Mouse (Mus musculus): ENCODE data around the gene Rflnb. TPM values are rescaled to one million over a fixed set of nuclear protein-coding genes. Genes with fewer than 3 reads are reported as not detected.

Rflnb gene
- polyA plus RNA-seq, 1 experiment from 2014 or later, result 54.4 TPM

- Histone ChIP-seq H3K27me3 (replicated peaks; ENCODE audit: insufficient read depth, low read length) (no peaks in the 10 kb centered on the region), H3K4me1 (ENCODE audit: insufficient read depth, low read depth, low read length) (no peaks in the 10 kb centered on the region), H3K9me3 (ENCODE audit: low read length) (no peaks in the 10 kb centered on the region), H3K9ac (replicated peaks; ENCODE audit: low read depth) (no peak overlapping the region), H3K4me3 (ENCODE audit: low read depth, low read length) (no peak overlapping the region), H3K36me3 (ENCODE audit: insufficient read depth, low read length) (0 out of 2 replicates have a peak, but pooled peaks cover under 1% of the 10 kb centered on the region), H3K4me2 (replicated peaks; ENCODE audit: low read depth, low read length) (no peak overlapping the region), H3K27ac (ENCODE audit: low read length) (no peak overlapping the region)
- ATAC-seq (peak; percentile 87), DNase-seq (ENCODE audit: low spot score) (peak; percentile 77)
- TF ChIP-seq EP300 (IDR thresholded peaks at IDR 0.05), result peak; percentile 18; the same call in 1 of the 2 replicates
- TF ChIP-seq CTCF (IDR thresholded peaks at IDR 0.05), result no peak
- WGBS, result 40% methylated on average over 5 of the region's 5 CpGs
Measured at GRCm38 (mm10) chr11:76050967-76051512, 23.5 kb upstream of the Rflnb start.

- H3K9me3 ChIP-seq (ENCODE audit: low read length), result no peaks in the 10 kb centered on the region
- no peaks in the 10 kb centered on the region for H3K27me3 ChIP-seq (replicated peaks; ENCODE audit: insufficient read depth, low read length)
- no peaks in the 10 kb centered on the region for H3K4me1 ChIP-seq (ENCODE audit: insufficient read depth, low read depth, low read length)
- TF ChIP-seq CTCF (IDR thresholded peaks at IDR 0.05) (no peak), EP300 (IDR thresholded peaks at IDR 0.05) (no peak)
- H3K36me3 ChIP-seq (ENCODE audit: insufficient read depth, low read length), result 0 out of 2 replicates have a peak, but pooled peaks cover 4% of the 10 kb centered on the region
- DNase-seq (ENCODE audit: low spot score) (no peak), ATAC-seq (no peak)
- H3K4me3 ChIP-seq (ENCODE audit: low read depth, low read length), result no peak overlapping the region
- WGBS, result 37% methylated on average over 3 of the region's 3 CpGs
- H3K4me2 ChIP-seq (replicated peaks; ENCODE audit: low read depth, low read length), result no peak overlapping the region
- no peak overlapping the region for H3K27ac ChIP-seq (ENCODE audit: low read length)
- H3K9ac ChIP-seq (replicated peaks; ENCODE audit: low read depth), result no peak overlapping the region
Measured at GRCm38 (mm10) chr11:76050509-76050908, 22.9 kb upstream of the Rflnb start.

- DNase-seq (ENCODE audit: low spot score) (no peak), ATAC-seq (no peak)
- no peak overlapping the region for H3K27ac ChIP-seq (ENCODE audit: low read length)
- H3K36me3 ChIP-seq (ENCODE audit: insufficient read depth, low read length), result 0 out of 2 replicates have a peak, but pooled peaks cover 4% of the 10 kb centered on the region
- WGBS, result 62% methylated on average over 6 of the region's 6 CpGs
- no peak overlapping the region for H3K9ac ChIP-seq (replicated peaks; ENCODE audit: low read depth)
- no peaks in the 10 kb centered on the region for H3K9me3 ChIP-seq (ENCODE audit: low read length)
- H3K4me2 ChIP-seq (replicated peaks; ENCODE audit: low read depth, low read length), result no peak overlapping the region
- TF ChIP-seq CTCF (IDR thresholded peaks at IDR 0.05) (no peak), EP300 (IDR thresholded peaks at IDR 0.05) (no peak)
- H3K27me3 ChIP-seq (replicated peaks; ENCODE audit: insufficient read depth, low read length), result no peaks in the 10 kb centered on the region
- no peak overlapping the region for H3K4me3 ChIP-seq (ENCODE audit: low read depth, low read length)
- peaks cover 3% of the 10 kb centered on the region; the same call in 1 of the 2 replicates for H3K4me1 ChIP-seq (ENCODE audit: insufficient read depth, low read depth, low read length)
Measured at GRCm38 (mm10) chr11:76045367-76045766, 17.8 kb upstream of the Rflnb start.

- H3K36me3 ChIP-seq (ENCODE audit: insufficient read depth, low read length), result 0 out of 2 replicates have a peak, but pooled peaks cover 4% of the 10 kb centered on the region
- no peaks in the 10 kb centered on the region for H3K9me3 ChIP-seq (ENCODE audit: low read length)
- no peak overlapping the region for H3K4me3 ChIP-seq (ENCODE audit: low read depth, low read length)
- H3K9ac ChIP-seq (replicated peaks; ENCODE audit: low read depth), result no peak overlapping the region
- H3K4me2 ChIP-seq (replicated peaks; ENCODE audit: low read depth, low read length), result no peak overlapping the region
- ATAC-seq (no peak), DNase-seq (ENCODE audit: low spot score) (no peak)
- H3K4me1 ChIP-seq (ENCODE audit: insufficient read depth, low read depth, low read length), result peaks cover 3% of the 10 kb centered on the region; the same call in 1 of the 2 replicates
- no peak overlapping the region for H3K27ac ChIP-seq (ENCODE audit: low read length)
- TF ChIP-seq CTCF (IDR thresholded peaks at IDR 0.05), result no peak
- H3K27me3 ChIP-seq (replicated peaks; ENCODE audit: insufficient read depth, low read length), result no peaks in the 10 kb centered on the region
- WGBS, result 71% methylated on average over 6 of the region's 6 CpGs
Measured at GRCm38 (mm10) chr11:76044468-76044867, 16.9 kb upstream of the Rflnb start.

- Histone ChIP-seq H3K9me3 (ENCODE audit: low read length) (no peaks in the 10 kb centered on the region), H3K4me3 (ENCODE audit: low read depth, low read length) (no peak overlapping the region), H3K27me3 (replicated peaks; ENCODE audit: insufficient read depth, low read length) (no peaks in the 10 kb centered on the region), H3K36me3 (ENCODE audit: insufficient read depth, low read length) (0 out of 2 replicates have a peak, but pooled peaks cover 4% of the 10 kb centered on the region), H3K27ac (ENCODE audit: low read length) (no peak overlapping the region), H3K9ac (replicated peaks; ENCODE audit: low read depth) (no peak overlapping the region), H3K4me2 (replicated peaks; ENCODE audit: low read depth, low read length) (no peak overlapping the region), H3K4me1 (ENCODE audit: insufficient read depth, low read depth, low read length) (peaks cover 4% of the 10 kb centered on the region; the same call in 1 of the 2 replicates)
- 9% methylated on average over 5 of the region's 5 CpGs for WGBS
- DNase-seq (ENCODE audit: low spot score), result peak; percentile 86
- peak; percentile 81 for ATAC-seq
- TF ChIP-seq CTCF (IDR thresholded peaks at IDR 0.05) (no peak), EP300 (IDR thresholded peaks at IDR 0.05) (no peak)
Measured at GRCm38 (mm10) chr11:76042882-76043281, 15.3 kb upstream of the Rflnb start.

GRCm38 (mm10) chr11:76042041-76042638 is 14.6 kb upstream of the Rflnb start:
- 46% methylated on average over 10 of the region's 10 CpGs for WGBS
- H3K4me2 ChIP-seq (replicated peaks; ENCODE audit: low read depth, low read length), result no peak overlapping the region
- 0 out of 2 replicates have a peak, but pooled peaks cover 4% of the 10 kb centered on the region for H3K36me3 ChIP-seq (ENCODE audit: insufficient read depth, low read length)
- DNase-seq (ENCODE audit: low spot score) (no peak), ATAC-seq (no peak)
- H3K27ac ChIP-seq (ENCODE audit: low read length), result no peak overlapping the region
- H3K4me1 ChIP-seq (ENCODE audit: insufficient read depth, low read depth, low read length), result peaks cover 5% of the 10 kb centered on the region; the same call in 1 of the 2 replicates
- no peak overlapping the region for H3K4me3 ChIP-seq (ENCODE audit: low read depth, low read length)
- no peak overlapping the region for H3K9ac ChIP-seq (replicated peaks; ENCODE audit: low read depth)
- TF ChIP-seq CTCF (IDR thresholded peaks at IDR 0.05), result no peak
- H3K27me3 ChIP-seq (replicated peaks; ENCODE audit: insufficient read depth, low read length), result no peaks in the 10 kb centered on the region
- no peaks in the 10 kb centered on the region for H3K9me3 ChIP-seq (ENCODE audit: low read length)

Data from lung, postnatal 0 days (tissue).